Mouse (Mus musculus): ENCODE measurements around the gene Atat1.
"Not testable (repeated sequence)": the region's sequence is repeated elsewhere in the genome, so short reads cannot be mapped to it uniquely, and the experiment has no call there.

Gene Atat1

GRCm38 (mm10) chr17:35909919-35910369, at the start of gene Atat1:
TSS of gene Atat1 (minus strand) at chr17:35910075.
- peak; percentile 85 for DNase-seq (ENCODE audit: low read depth, low spot score)

DNA sequence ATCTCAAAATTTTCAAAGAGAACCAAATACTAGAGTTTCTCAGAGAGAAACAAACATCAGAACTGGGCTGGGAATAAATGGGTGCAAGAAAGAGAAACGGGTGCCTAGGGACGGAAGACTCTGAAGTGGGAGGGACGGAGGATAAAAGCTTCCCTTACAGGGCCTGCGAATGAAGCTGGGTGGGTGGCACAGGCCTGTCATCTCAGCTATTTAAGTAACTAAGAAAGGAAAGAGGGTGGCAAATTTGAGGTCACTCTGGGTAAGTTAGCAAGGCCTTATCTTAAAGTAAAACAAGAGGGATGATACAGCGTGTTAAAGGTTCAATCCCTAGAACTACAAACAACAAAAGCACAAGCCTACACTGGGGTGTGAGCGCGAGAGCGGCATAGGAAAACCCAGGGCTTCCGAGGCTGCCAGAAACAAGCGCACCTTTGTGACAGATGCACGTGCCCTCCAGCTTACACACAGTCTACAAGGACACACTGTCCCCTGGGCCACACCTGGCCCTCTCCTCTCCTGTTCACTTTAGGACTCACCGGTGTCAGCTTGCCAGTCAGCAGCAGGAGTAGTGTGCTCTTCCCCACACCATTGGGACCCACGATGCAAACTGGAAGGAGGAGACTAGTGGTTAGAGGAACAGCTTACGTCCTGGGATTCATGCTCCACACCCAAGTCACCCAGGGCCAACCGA, 48.8 kb upstream of the Atat1 start:
- no peak for DNase-seq (ENCODE audit: low read depth, low spot score)

GRCm38 (mm10) chr17:35954665-35955064, 44.8 kb upstream of the Atat1 start:
- DNase-seq (ENCODE audit: low read depth, low spot score), result no peak

- DNase-seq (ENCODE audit: low read depth, low spot score), result not testable (repeated sequence)
These were observed 42.7 kb upstream of the Atat1 start for GRCm38 (mm10) chr17:35952559-35952958.

- DNase-seq (ENCODE audit: low read depth, low spot score), result not testable (repeated sequence)
These were observed 41.1 kb upstream of the Atat1 start for GRCm38 (mm10) chr17:35950946-35951345.

DNA sequence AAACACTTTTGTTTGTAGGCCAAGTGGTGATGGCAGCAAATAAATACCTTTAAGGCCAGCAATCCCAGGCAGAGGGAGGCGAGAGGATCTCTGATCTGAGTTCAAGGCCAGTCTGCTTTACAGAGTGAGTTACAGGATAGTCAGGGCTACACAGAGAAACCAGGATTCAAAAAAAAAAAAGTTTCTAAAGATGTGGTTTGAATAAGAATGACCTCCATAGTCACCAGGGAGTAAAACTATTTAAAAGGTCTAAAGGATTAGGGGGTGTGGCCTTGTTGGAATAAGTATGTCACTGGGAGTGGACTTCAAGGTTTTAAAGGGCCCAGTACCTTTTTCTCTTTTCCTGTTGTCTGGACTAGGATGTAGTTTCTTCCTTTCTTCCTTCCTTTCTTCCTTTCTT, 30.1 kb upstream of the Atat1 start:
- no peak for DNase-seq (ENCODE audit: low read depth, low spot score)

DNA sequence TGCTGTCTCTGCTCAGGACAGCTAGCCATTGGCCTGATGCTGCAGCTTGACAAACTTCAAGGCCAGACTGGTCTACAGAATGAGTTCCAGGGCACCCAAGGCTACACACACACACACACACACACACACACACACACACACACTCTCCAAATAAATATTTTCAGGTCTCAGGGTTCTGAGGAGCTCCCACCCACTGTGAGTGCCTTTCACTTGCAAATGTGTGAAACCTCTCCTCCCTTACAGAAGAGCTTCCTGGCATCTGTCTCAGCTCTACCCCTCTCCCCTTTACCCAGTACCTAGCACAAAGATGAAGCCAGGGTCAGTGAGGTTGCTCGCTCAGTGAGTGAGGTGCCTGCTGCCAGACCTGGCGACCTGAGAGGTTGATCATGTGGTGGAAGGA, 29.2 kb upstream of the Atat1 start:
- DNase-seq (ENCODE audit: low read depth, low spot score), result no peak

GRCm38 (mm10) chr17:35937700-35938348, 27.9 kb upstream of the Atat1 start:
- DNase-seq (ENCODE audit: low read depth, low spot score), result no peak

DNA sequence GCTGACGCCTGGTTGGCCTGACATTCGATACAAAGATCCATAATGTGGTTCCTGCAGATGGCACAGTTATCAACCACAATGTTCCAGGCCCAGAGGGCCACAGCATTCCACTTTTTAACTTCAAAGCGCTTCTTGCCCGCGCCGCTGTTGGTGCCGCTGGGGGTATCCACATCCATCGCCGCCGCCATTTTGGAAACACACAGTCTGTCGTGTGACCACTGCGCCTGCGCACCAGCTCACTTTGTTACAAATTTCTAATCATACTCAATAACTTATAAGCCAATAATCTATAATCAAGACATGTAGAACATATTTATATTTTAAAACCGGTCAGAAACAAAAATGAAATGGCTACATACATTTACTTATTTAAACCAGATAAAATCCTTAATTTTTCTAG, 25.9 kb upstream of the Atat1 start:
- not testable (repeated sequence) for DNase-seq (ENCODE audit: low read depth, low spot score)

- DNase-seq (ENCODE audit: low read depth, low spot score), result no peak
These were observed 22.7 kb upstream of the Atat1 start for GRCm38 (mm10) chr17:35932608-35933007.

DNA sequence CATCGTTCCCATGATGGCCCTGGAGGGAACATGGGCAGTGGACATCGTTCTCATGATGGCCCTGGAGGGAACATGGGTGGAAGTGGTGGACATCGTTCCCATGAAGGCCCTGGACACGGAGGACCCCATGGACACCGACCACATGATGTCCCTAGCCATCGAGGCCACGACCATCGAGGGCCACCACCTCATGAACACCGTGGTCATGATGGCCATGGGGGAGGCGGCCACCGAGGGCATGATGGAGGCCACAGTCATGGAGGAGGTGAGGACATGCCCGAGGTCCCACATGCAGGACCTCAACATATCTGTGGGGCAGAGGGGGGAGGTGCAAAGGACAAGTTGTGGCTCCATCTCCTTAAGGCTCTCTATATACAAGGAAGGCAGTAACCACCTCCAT, 20.8 kb upstream of the Atat1 start:
- no peak for DNase-seq (ENCODE audit: low read depth, low spot score)

DNA sequence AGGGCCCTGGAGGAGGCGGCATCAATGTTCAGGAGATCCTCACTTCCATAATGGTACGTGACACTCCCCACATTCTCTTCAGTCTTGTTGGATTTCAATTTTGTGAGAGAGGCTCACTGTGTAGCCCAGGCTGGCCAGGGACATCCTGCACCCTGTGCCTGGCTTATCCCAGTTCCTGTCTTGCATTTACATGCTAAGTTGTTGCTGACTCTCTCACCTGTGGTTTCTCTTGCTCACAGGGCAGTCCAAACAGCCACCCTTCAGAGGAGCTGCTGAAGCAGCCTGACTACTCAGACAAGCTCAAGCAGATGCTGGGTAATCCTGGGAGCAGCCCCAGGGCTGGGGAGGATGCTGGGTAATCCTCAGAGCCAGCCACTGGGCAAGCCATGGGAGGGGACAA, 19.7 kb upstream of the Atat1 start:
- no peak for DNase-seq (ENCODE audit: low read depth, low spot score)

GRCm38 (mm10) chr17:35927471-35927870, 17.6 kb upstream of the Atat1 start:
- DNase-seq (ENCODE audit: low read depth, low spot score), result no peak

DNA sequence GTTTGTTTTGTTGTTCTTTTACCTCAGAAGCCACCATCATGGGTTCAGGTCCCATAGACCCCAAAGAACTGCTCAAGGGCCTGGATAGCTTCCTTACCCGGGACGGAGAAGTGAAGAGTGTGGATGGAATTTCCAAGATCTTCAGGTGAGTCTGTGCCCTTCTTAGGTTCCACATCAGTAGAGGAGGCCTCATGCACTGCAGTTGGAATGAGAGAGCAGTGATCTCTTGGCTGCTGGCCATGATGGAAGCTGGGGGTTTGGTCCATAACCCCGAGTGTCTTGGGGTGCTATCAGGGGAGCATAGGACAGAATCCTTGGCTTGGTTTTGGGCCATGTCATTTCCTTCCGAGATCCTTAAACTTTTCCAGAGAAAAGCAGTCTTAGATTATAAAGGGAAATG, 13.4 kb upstream of the Atat1 start:
- no peak for DNase-seq (ENCODE audit: low read depth, low spot score)

DNA sequence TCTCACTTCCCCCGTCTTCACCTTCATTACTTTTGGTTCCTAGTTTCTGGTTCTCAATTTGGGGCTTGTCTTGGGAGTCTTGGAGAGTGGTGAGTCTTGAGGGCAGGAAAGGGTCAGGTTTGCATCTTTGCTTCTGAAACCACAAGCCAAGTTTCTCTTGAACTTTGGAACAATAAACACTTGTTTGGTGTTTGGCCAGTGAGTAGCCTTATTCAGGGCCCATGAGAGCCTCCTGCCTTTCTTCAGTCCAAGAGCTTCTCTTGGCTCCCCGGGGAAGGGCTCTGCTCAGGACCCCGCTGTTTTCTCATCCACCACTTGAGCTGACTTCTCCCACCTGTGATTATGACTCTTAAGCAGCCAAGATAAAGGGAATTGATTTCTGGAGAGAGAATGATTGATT, 12.7 kb upstream of the Atat1 start:
- DNase-seq (ENCODE audit: low read depth, low spot score), result no peak

DNA sequence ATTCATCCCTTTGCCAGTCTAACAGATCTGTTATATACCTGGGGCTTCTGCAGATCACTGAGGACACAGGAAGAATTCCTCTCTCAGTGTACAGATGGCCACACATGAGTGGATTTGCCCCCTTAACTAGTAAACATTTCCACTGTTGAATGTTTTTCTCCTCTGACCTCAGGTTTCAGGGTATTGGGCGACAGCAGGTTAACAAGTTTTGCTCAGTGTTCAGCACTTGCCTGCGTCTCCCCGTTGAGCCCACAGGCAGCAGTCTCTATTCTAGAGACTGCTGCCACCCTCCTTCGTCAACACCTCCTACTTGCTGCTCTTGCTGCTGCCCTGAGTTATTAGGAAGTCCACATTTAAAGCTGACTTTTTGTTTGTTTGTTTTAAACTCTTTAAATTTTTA, 11.8 kb upstream of the Atat1 start:
- DNase-seq (ENCODE audit: low read depth, low spot score), result no peak

GRCm38 (mm10) chr17:35920862-35921562, 11.1 kb upstream of the Atat1 start:
- no peak for DNase-seq (ENCODE audit: low read depth, low spot score)

DNA sequence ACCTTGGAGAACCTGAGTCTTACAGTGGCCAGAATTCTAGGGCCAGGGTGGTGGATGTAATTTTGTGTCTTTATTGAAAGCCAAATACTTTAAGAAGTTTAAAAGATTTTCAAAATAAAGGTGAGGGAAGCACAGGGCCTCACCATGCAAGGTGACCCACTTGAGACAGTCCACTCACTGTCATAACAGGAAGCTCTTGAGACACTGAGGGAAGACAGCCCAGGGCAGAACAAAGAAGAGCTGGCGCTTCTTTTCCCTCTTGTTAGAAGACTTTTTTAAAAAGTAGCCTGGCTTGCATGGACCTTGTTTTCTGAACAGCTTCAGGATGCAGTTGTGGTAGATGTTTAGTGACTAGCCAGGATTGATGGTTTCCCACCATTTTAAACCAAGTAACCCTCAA, 10.5 kb upstream of the Atat1 start:
- DNase-seq (ENCODE audit: low read depth, low spot score), result no peak

DNA sequence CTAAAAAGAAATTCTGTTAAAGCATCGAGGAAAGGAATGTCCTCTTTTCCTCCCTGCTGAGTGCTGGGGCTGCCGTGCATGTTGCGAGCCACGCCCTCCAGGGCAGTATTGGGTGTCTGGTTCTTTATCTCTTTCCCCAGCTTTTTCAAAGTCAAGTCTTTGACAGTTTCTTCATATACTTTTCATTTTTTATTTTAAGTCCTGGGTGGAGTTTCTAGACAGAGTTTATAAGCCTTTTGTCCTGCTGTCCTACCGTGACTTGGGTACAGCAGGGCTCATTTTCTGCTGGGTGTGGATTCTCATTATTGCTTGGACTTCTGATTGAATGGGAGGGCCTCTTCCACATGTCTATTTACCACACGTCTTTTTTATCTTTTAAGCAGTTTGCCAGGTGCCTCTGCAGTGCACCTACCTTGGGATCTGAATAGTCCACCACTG, 10.0 kb upstream of the Atat1 start:
- DNase-seq (ENCODE audit: low read depth, low spot score), result no peak

DNA sequence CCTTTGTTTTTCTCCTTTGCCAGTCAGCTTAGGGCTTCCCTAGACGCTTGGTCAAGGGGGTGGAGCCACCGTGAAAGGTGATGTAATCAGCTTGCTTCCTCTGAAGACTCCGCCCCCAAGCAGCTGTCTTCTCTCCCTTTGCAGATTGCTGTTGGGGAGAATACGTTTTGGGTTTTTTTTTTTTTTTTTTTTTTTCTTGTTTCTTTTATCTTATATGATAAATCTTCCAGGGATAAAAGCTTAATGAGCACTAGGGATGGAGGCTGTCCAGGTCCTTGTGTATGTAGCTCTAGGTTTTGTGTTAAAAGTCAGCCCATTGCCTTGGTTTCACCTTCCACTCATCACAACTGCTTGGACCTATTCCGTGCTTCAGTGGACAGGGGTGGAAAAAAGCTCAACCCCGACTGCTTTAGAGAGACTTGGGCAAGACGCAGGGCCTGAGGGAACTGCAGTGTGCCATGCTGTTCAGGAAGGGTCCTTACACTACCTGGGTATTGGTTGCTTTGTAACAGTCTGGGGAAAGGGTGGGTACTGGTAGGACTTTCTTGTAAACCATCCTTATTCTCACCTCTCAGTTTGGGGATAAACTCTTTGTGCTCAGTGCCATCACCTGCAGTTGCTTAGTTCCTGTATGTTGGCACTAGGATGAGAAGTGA, 9.3 kb upstream of the Atat1 start:
- DNase-seq (ENCODE audit: low read depth, low spot score), result peak; percentile 98

GRCm38 (mm10) chr17:35918276-35919059, 8.6 kb upstream of the Atat1 start:
- DNase-seq (ENCODE audit: low read depth, low spot score), result peak; percentile 50
